Mouse (Mus musculus): ENCODE data around the gene Gm42742. TPM values are rescaled to one million over a fixed set of nuclear protein-coding genes. Genes with fewer than 3 reads are reported as not detected.

Gm42742 gene
- polyA plus RNA-seq, 1 experiment from 2014 or later: 27.5 TPM

DNA sequence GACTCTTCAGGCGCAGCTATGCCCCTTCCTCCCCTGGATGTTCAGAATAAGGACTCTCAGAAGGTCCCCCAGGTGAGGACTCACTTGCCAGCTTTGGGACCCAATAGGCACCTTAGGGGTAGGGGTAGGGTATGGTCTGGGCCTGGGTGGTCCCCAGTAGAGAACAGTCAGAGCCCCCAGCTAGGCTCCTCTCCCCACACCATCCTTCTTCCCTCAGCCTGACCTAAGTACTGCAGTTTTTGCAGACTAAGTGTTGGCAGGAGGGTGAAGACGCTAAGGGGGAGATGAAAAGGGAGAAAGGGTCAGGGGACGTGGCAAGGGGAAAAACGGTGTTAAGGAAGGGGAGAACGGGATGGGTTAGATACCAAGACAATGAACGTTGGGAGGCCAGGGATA is 2.9 kb downstream of the Gm42742 start:
- no peak for ATAC-seq (ENCODE audit: low FRiP score, low TSS enrichment)

GRCm38 (mm10) chr7:127016971-127017949 is 3.6 kb downstream of the Gm42742 start, which contains the start of gene Pagr1a:
TSS of gene Pagr1a (minus strand) at chr7:127017352.
- H3K9ac ChIP-seq (ENCODE audit: low read length): peak within 1 kb of the TSS; percentile 74
- WGBS: 2% methylated on average over 39 of the region's 39 CpGs
- peak; percentile 89 for TF ChIP-seq CTCF (IDR thresholded peaks at IDR 0.05; ENCODE audit: low read depth)
- TF ChIP-seq EP300 (optimal IDR thresholded peaks at IDR 0.05): no peak
- H3K4me1 ChIP-seq (replicated peaks; ENCODE audit: control insufficient read depth, insufficient read depth): peaks cover 4% of the 10 kb centered on the region; the same call in 1 of the 2 replicates
- H3K9me3 ChIP-seq (ENCODE audit: control insufficient read depth, low read length): no peaks in the 10 kb centered on the region
- peak within 1 kb of the TSS; percentile 66 for H3K4me3 ChIP-seq (ENCODE audit: low read depth, low read length)
- peak within 1 kb of the TSS; percentile 94 for H3K4me2 ChIP-seq (replicated peaks; ENCODE audit: low read depth)
- H3K27ac ChIP-seq (replicated peaks): peak within 1 kb of the TSS; percentile 96
- DNase-seq (ENCODE audit: low spot score) (peak; percentile 97), ATAC-seq (ENCODE audit: low FRiP score, low TSS enrichment) (peak; percentile 87)
- no peaks in the 10 kb centered on the region for H3K36me3 ChIP-seq (ENCODE audit: control insufficient read depth, insufficient read depth, low read length)
- H3K27me3 ChIP-seq (ENCODE audit: control insufficient read depth, insufficient read depth, low read length): no peaks in the 10 kb centered on the region

More for the DNA sequence above, 2.9 kb downstream of the Gm42742 start:
- H3K9me3 ChIP-seq (ENCODE audit: control insufficient read depth, low read length): no peaks in the 10 kb centered on the region
- 0 out of 2 replicates have a peak overlapping the region, but pooled peaks have one; percentile 1 for H3K9ac ChIP-seq (ENCODE audit: low read length)
- H3K36me3 ChIP-seq (ENCODE audit: control insufficient read depth, insufficient read depth, low read length): peaks cover 2% of the 10 kb centered on the region; the same call in 1 of the 2 replicates
- H3K4me2 ChIP-seq (replicated peaks; ENCODE audit: low read depth): peak overlapping the region; percentile 25; the same call in 1 of the 2 replicates
- no peak for TF ChIP-seq EP300 (optimal IDR thresholded peaks at IDR 0.05)
- no peak for TF ChIP-seq CTCF (IDR thresholded peaks at IDR 0.05; ENCODE audit: low read depth)
- H3K27ac ChIP-seq (replicated peaks): peak overlapping the region; percentile 53
- no peak overlapping the region for H3K4me3 ChIP-seq (ENCODE audit: low read depth, low read length)
- no peak for DNase-seq (ENCODE audit: low spot score)
- H3K4me1 ChIP-seq (replicated peaks; ENCODE audit: control insufficient read depth, insufficient read depth): peaks cover 4% of the 10 kb centered on the region; the same call in 1 of the 2 replicates
- WGBS: 38% methylated on average over 6 of the region's 6 CpGs
- no peaks in the 10 kb centered on the region for H3K27me3 ChIP-seq (ENCODE audit: control insufficient read depth, insufficient read depth, low read length)

- H3K4me3 ChIP-seq (ENCODE audit: low read depth, low read length): peak overlapping the region; percentile 66
- TF ChIP-seq CTCF (IDR thresholded peaks at IDR 0.05; ENCODE audit: low read depth): no peak
- no peak for TF ChIP-seq EP300 (optimal IDR thresholded peaks at IDR 0.05)
- H3K27me3 ChIP-seq (ENCODE audit: control insufficient read depth, insufficient read depth, low read length): no peaks in the 10 kb centered on the region
- H3K9ac ChIP-seq (ENCODE audit: low read length): peak overlapping the region; percentile 74
- H3K27ac ChIP-seq (replicated peaks): peak overlapping the region; percentile 96
- peaks cover 4% of the 10 kb centered on the region; the same call in 1 of the 2 replicates for H3K4me1 ChIP-seq (replicated peaks; ENCODE audit: control insufficient read depth, insufficient read depth)
- H3K36me3 ChIP-seq (ENCODE audit: control insufficient read depth, insufficient read depth, low read length): no peaks in the 10 kb centered on the region
- ATAC-seq (ENCODE audit: low FRiP score, low TSS enrichment) (peak; percentile 25), DNase-seq (ENCODE audit: low spot score) (peak; percentile 69)
- 1% methylated on average over 22 of the region's 22 CpGs for WGBS
- H3K9me3 ChIP-seq (ENCODE audit: control insufficient read depth, low read length): no peaks in the 10 kb centered on the region
- peak overlapping the region; percentile 94 for H3K4me2 ChIP-seq (replicated peaks; ENCODE audit: low read depth)
Measured at GRCm38 (mm10) chr7:127016486-127016938, 4.4 kb downstream of the Gm42742 start.

DNA sequence TGATC is 4.6 kb downstream of the Gm42742 start, which contains the start of gene Pagr1b:
Gene Pagr1b, minus strand, starts transcription at position 4 of the 5 bp plus-strand sequence.
- ATAC-seq (ENCODE audit: low FRiP score, low TSS enrichment) (no peak), DNase-seq (ENCODE audit: low spot score) (no peak)
- Histone ChIP-seq H3K4me3 (ENCODE audit: low read depth, low read length) (peak within 1 kb of the TSS; percentile 66), H3K27ac (replicated peaks) (peak within 1 kb of the TSS; percentile 96), H3K36me3 (ENCODE audit: control insufficient read depth, insufficient read depth, low read length) (no peaks in the 10 kb centered on the region), H3K9ac (ENCODE audit: low read length) (peak within 1 kb of the TSS; percentile 74), H3K4me2 (replicated peaks; ENCODE audit: low read depth) (peak within 1 kb of the TSS; percentile 94), H3K4me1 (replicated peaks; ENCODE audit: control insufficient read depth, insufficient read depth) (peaks cover 4% of the 10 kb centered on the region; the same call in 1 of the 2 replicates), H3K27me3 (ENCODE audit: control insufficient read depth, insufficient read depth, low read length) (no peaks in the 10 kb centered on the region), H3K9me3 (ENCODE audit: control insufficient read depth, low read length) (no peaks in the 10 kb centered on the region)
- TF ChIP-seq CTCF (IDR thresholded peaks at IDR 0.05; ENCODE audit: low read depth): no peak
- TF ChIP-seq EP300 (optimal IDR thresholded peaks at IDR 0.05): no peak

GRCm38 (mm10) chr7:127016081-127016480 is 4.8 kb downstream of the Gm42742 start:
- WGBS: under 1% methylated on average over 10 of the region's 10 CpGs
- peak; percentile 0; the same call in 1 of the 2 replicates for ATAC-seq (ENCODE audit: low FRiP score, low TSS enrichment)
- peaks cover 4% of the 10 kb centered on the region; the same call in 1 of the 2 replicates for H3K4me1 ChIP-seq (replicated peaks; ENCODE audit: control insufficient read depth, insufficient read depth)

GRCm38 (mm10) chr7:127014993-127015392 is 5.9 kb downstream of the Gm42742 start:
- H3K27me3 ChIP-seq (ENCODE audit: control insufficient read depth, insufficient read depth, low read length): no peaks in the 10 kb centered on the region
- H3K4me3 ChIP-seq (ENCODE audit: low read depth, low read length): no peak overlapping the region
- peaks cover 4% of the 10 kb centered on the region; the same call in 1 of the 2 replicates for H3K4me1 ChIP-seq (replicated peaks; ENCODE audit: control insufficient read depth, insufficient read depth)
- no peak overlapping the region for H3K9ac ChIP-seq (ENCODE audit: low read length)
- DNase-seq (ENCODE audit: low spot score) (no peak), ATAC-seq (ENCODE audit: low FRiP score, low TSS enrichment) (no peak)
- H3K27ac ChIP-seq (replicated peaks): 0 out of 2 replicates have a peak overlapping the region, but pooled peaks have one; percentile 24
- no peaks in the 10 kb centered on the region for H3K36me3 ChIP-seq (ENCODE audit: control insufficient read depth, insufficient read depth, low read length)
- no peaks in the 10 kb centered on the region for H3K9me3 ChIP-seq (ENCODE audit: control insufficient read depth, low read length)
- no peak overlapping the region for H3K4me2 ChIP-seq (replicated peaks; ENCODE audit: low read depth)
- 88% methylated on average over 12 of the region's 12 CpGs for WGBS
- TF ChIP-seq EP300 (optimal IDR thresholded peaks at IDR 0.05) (no peak), CTCF (IDR thresholded peaks at IDR 0.05; ENCODE audit: low read depth) (no peak)

More at GRCm38 (mm10) chr7:127016081-127016480, 4.8 kb downstream of the Gm42742 start:
- peak overlapping the region; percentile 96 for H3K27ac ChIP-seq (replicated peaks)
- H3K4me3 ChIP-seq (ENCODE audit: low read depth, low read length): peak overlapping the region; percentile 66
- peak overlapping the region; percentile 74 for H3K9ac ChIP-seq (ENCODE audit: low read length)
- H3K9me3 ChIP-seq (ENCODE audit: control insufficient read depth, low read length): no peaks in the 10 kb centered on the region
- TF ChIP-seq EP300 (optimal IDR thresholded peaks at IDR 0.05) (no peak), CTCF (IDR thresholded peaks at IDR 0.05; ENCODE audit: low read depth) (no peak)
- DNase-seq (ENCODE audit: low spot score): peak; percentile 52
- no peaks in the 10 kb centered on the region for H3K36me3 ChIP-seq (ENCODE audit: control insufficient read depth, insufficient read depth, low read length)
- H3K4me2 ChIP-seq (replicated peaks; ENCODE audit: low read depth): peak overlapping the region; percentile 94
- no peaks in the 10 kb centered on the region for H3K27me3 ChIP-seq (ENCODE audit: control insufficient read depth, insufficient read depth, low read length)
